Mouse (Mus musculus): ENCODE data around the gene Map6. TPM values are rescaled to one million over a fixed set of nuclear protein-coding genes. Genes with fewer than 3 reads are reported as not detected.

The Map6 gene
- polyA plus RNA-seq, 1 experiment from 2014 or later: 8.7 TPM

GRCm38 (mm10) chr7:99276679-99277078 lies 9.4 kb downstream of the Map6 start:
- no peak for DNase-seq (ENCODE audit: low spot score)
- no peak for TF ChIP-seq CTCF (IDR thresholded peaks at IDR 0.05; ENCODE audit: low read depth)
- no peak for TF ChIP-seq EP300 (optimal IDR thresholded peaks at IDR 0.05)
- Histone ChIP-seq H3K36me3 (ENCODE audit: control insufficient read depth, insufficient read depth, low read length) (no peaks in the 10 kb centered on the region), H3K27ac (replicated peaks) (no peak overlapping the region), H3K4me3 (ENCODE audit: low read depth, low read length) (no peak overlapping the region), H3K27me3 (ENCODE audit: control insufficient read depth, insufficient read depth, low read length) (no peaks in the 10 kb centered on the region), H3K4me2 (replicated peaks; ENCODE audit: low read depth) (no peak overlapping the region), H3K4me1 (replicated peaks; ENCODE audit: control insufficient read depth, insufficient read depth) (no peaks in the 10 kb centered on the region), H3K9me3 (ENCODE audit: control insufficient read depth, low read length) (no peaks in the 10 kb centered on the region), H3K9ac (ENCODE audit: low read length) (no peak overlapping the region)
- 11% methylated on average over 1 of the region's 1 CpGs for WGBS
- peak; percentile 61 for ATAC-seq (ENCODE audit: low FRiP score, low TSS enrichment)

DNA sequence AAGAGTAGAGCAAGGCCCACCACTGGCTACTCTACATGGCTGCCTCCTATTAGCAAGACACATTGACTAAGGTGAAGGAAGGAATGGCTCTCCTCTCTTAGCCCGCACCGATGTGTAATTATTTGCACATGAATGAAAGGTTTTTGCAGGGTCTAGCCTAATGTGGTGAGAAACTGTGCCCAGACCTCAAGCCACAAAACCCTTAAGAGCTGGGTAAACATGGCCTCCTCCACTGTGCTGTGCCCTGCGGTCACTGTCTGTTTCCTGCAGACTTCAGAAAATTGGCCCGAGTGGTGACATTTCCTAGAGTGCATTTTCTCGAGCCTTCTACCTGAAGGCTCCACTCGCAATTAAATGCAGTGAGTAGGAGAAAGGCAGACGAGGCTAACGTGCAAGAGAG lies 11.1 kb downstream of the Map6 start:
- no peak overlapping the region for H3K4me2 ChIP-seq (replicated peaks; ENCODE audit: low read depth)
- ATAC-seq (ENCODE audit: low FRiP score, low TSS enrichment) (no peak), DNase-seq (ENCODE audit: low spot score) (no peak)
- no peaks in the 10 kb centered on the region for H3K27me3 ChIP-seq (ENCODE audit: control insufficient read depth, insufficient read depth, low read length)
- 72% methylated on average over 8 of the region's 8 CpGs for WGBS
- H3K9me3 ChIP-seq (ENCODE audit: control insufficient read depth, low read length): no peaks in the 10 kb centered on the region
- no peak overlapping the region for H3K27ac ChIP-seq (replicated peaks)
- H3K4me3 ChIP-seq (ENCODE audit: low read depth, low read length): no peak overlapping the region
- no peaks in the 10 kb centered on the region for H3K4me1 ChIP-seq (replicated peaks; ENCODE audit: control insufficient read depth, insufficient read depth)
- H3K36me3 ChIP-seq (ENCODE audit: control insufficient read depth, insufficient read depth, low read length): no peaks in the 10 kb centered on the region
- H3K9ac ChIP-seq (ENCODE audit: low read length): no peak overlapping the region
- no peak for TF ChIP-seq EP300 (optimal IDR thresholded peaks at IDR 0.05)

DNA sequence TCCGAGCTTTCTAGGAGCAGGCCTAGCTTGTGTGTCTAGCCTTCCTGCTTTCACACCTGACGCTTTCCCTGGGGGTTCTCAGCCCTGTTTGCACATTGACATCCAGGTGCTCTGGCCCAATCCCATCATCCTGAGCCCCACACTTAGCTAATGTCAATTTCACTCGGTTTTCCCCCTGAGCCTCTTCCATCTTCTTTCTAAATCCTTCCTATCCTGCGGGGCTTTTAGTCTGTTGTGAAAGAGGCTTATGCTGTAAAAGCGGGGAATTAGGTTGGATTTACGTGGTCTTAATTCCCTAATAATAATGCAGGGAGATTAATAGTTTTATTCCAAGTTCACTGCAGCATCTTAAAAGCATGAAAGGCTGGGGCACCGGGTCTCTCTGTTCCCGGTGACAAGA lies 12.3 kb downstream of the Map6 start:
- TF ChIP-seq CTCF (IDR thresholded peaks at IDR 0.05; ENCODE audit: low read depth) (no peak), EP300 (optimal IDR thresholded peaks at IDR 0.05) (no peak)
- no peak overlapping the region for H3K4me2 ChIP-seq (replicated peaks; ENCODE audit: low read depth)
- H3K27me3 ChIP-seq (ENCODE audit: control insufficient read depth, insufficient read depth, low read length): no peaks in the 10 kb centered on the region
- H3K4me3 ChIP-seq (ENCODE audit: low read depth, low read length): no peak overlapping the region
- no peak for ATAC-seq (ENCODE audit: low FRiP score, low TSS enrichment)
- H3K27ac ChIP-seq (replicated peaks): no peak overlapping the region
- H3K9ac ChIP-seq (ENCODE audit: low read length): no peak overlapping the region
- H3K4me1 ChIP-seq (replicated peaks; ENCODE audit: control insufficient read depth, insufficient read depth): no peaks in the 10 kb centered on the region
- H3K36me3 ChIP-seq (ENCODE audit: control insufficient read depth, insufficient read depth, low read length): no peaks in the 10 kb centered on the region
- 54% methylated on average over 8 of the region's 8 CpGs for WGBS
- H3K9me3 ChIP-seq (ENCODE audit: control insufficient read depth, low read length): no peaks in the 10 kb centered on the region
- DNase-seq (ENCODE audit: low spot score): no peak

DNA sequence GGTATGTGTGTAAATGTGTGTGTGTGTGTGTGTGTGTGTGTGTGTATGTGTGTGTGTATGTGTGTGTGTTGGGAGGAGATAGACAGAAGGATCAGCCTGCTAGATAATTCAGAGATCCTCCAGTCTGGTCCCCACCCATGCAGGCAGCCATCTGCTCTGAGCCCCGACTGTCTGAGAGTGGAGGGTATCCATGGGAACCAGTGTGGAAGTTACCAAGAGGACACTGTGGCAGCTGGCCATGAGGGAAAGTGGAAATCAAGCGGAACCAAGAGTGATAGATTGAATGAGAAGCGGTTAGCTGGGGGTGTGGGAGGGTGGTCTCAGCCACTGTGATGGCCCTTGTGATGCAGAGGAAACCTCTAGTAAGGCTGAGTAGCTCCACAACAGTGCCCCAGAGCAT lies 20.0 kb downstream of the Map6 start:
- ATAC-seq (ENCODE audit: low FRiP score, low TSS enrichment) (no peak), DNase-seq (ENCODE audit: low spot score) (no peak)
- H3K9me3 ChIP-seq (ENCODE audit: control insufficient read depth, low read length): no peaks in the 10 kb centered on the region
- no peaks in the 10 kb centered on the region for H3K36me3 ChIP-seq (ENCODE audit: control insufficient read depth, insufficient read depth, low read length)
- TF ChIP-seq CTCF (IDR thresholded peaks at IDR 0.05; ENCODE audit: low read depth): no peak
- no peak for TF ChIP-seq EP300 (optimal IDR thresholded peaks at IDR 0.05)
- no peaks in the 10 kb centered on the region for H3K27me3 ChIP-seq (ENCODE audit: control insufficient read depth, insufficient read depth, low read length)
- 52% methylated on average over 3 of the region's 3 CpGs for WGBS
- H3K4me1 ChIP-seq (replicated peaks; ENCODE audit: control insufficient read depth, insufficient read depth): 0 out of 2 replicates have a peak, but pooled peaks cover 2% of the 10 kb centered on the region
- no peak overlapping the region for H3K9ac ChIP-seq (ENCODE audit: low read length)
- H3K4me2 ChIP-seq (replicated peaks; ENCODE audit: low read depth): no peak overlapping the region
- no peak overlapping the region for H3K27ac ChIP-seq (replicated peaks)
- H3K4me3 ChIP-seq (ENCODE audit: low read depth, low read length): no peak overlapping the region

DNA sequence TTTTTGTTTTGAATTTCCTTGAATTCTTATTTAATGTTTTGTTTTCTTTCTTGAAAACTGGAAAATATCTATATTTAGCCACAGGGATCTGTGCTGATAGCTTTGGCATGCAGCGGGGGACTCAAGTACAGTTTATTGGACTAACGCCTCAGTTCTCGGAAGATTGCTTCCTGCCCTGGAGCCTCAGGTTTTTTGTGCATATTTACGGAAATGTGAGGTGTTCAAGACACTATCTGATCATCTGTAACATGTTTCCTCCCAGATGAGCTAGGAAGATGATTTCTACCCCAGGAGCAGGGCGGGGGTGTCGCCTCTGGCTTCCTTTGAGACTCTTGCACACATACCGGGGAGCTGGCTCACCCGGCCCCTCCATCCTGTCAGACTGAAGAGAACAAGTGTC lies 22.8 kb downstream of the Map6 start:
- no peak overlapping the region for H3K4me2 ChIP-seq (replicated peaks; ENCODE audit: low read depth)
- DNase-seq (ENCODE audit: low spot score) (no peak), ATAC-seq (ENCODE audit: low FRiP score, low TSS enrichment) (no peak)
- no peaks in the 10 kb centered on the region for H3K36me3 ChIP-seq (ENCODE audit: control insufficient read depth, insufficient read depth, low read length)
- H3K9ac ChIP-seq (ENCODE audit: low read length): no peak overlapping the region
- H3K27ac ChIP-seq (replicated peaks): no peak overlapping the region
- no peak overlapping the region for H3K4me3 ChIP-seq (ENCODE audit: low read depth, low read length)
- no peaks in the 10 kb centered on the region for H3K27me3 ChIP-seq (ENCODE audit: control insufficient read depth, insufficient read depth, low read length)
- H3K4me1 ChIP-seq (replicated peaks; ENCODE audit: control insufficient read depth, insufficient read depth): 0 out of 2 replicates have a peak, but pooled peaks cover 2% of the 10 kb centered on the region
- H3K9me3 ChIP-seq (ENCODE audit: control insufficient read depth, low read length): no peaks in the 10 kb centered on the region
- 52% methylated on average over 8 of the region's 8 CpGs for WGBS
- TF ChIP-seq CTCF (IDR thresholded peaks at IDR 0.05; ENCODE audit: low read depth): no peak
- no peak for TF ChIP-seq EP300 (optimal IDR thresholded peaks at IDR 0.05)

GRCm38 (mm10) chr7:99290925-99291324 lies 23.7 kb downstream of the Map6 start:
- ATAC-seq (ENCODE audit: low FRiP score, low TSS enrichment) (no peak), DNase-seq (ENCODE audit: low spot score) (no peak)

More at GRCm38 (mm10) chr7:99290925-99291324, 23.7 kb downstream of the Map6 start:
- TF ChIP-seq EP300 (optimal IDR thresholded peaks at IDR 0.05) (no peak), CTCF (IDR thresholded peaks at IDR 0.05; ENCODE audit: low read depth) (no peak)
- no peak overlapping the region; the same call in 1 of the 2 replicates for H3K9ac ChIP-seq (ENCODE audit: low read length)
- H3K4me1 ChIP-seq (replicated peaks; ENCODE audit: control insufficient read depth, insufficient read depth): 0 out of 2 replicates have a peak, but pooled peaks cover 2% of the 10 kb centered on the region
- no peak overlapping the region for H3K4me3 ChIP-seq (ENCODE audit: low read depth, low read length)
- H3K36me3 ChIP-seq (ENCODE audit: control insufficient read depth, insufficient read depth, low read length): no peaks in the 10 kb centered on the region
- no peaks in the 10 kb centered on the region for H3K9me3 ChIP-seq (ENCODE audit: control insufficient read depth, low read length)
- H3K27me3 ChIP-seq (ENCODE audit: control insufficient read depth, insufficient read depth, low read length): no peaks in the 10 kb centered on the region
- no peak overlapping the region for H3K27ac ChIP-seq (replicated peaks)
- H3K4me2 ChIP-seq (replicated peaks; ENCODE audit: low read depth): no peak overlapping the region
- WGBS: 42% methylated on average over 6 of the region's 6 CpGs
